ENCODE assay signal across 9 mouse cellular contexts in genomic region chr4:124989787-124990253, GRCm38 (mm10). TPM values are rescaled to one million over a fixed set of nuclear protein-coding genes. Genes with fewer than 3 reads are reported as not detected.
DNase-seq lines count a peak whose midpoint lies in the region; ATAC-seq lines count a peak whose summit lies in the region.
"Had no signal": no experiment of that assay in that cellular context is flagged by ENCODE, and none has a peak within 500 bp of the region (broad histone marks: within the 10 kb centered on the region; RNA-seq: fewer than 3 reads in every experiment).

No protein-coding gene starts in this region.

- H3K27ac ChIP-seq in kidney, embryonic 14.5 days (ENCODE audit: low read depth, low read length): peak overlapping the region; percentile 67
- no peak overlapping the region for H3K27ac ChIP-seq in hindbrain, embryonic 15.5 days (replicated peaks)
- H3K27ac ChIP-seq in midbrain, embryonic 15.5 days: no peak overlapping the region

- H3K4me3 ChIP-seq in kidney, embryonic 14.5 days (ENCODE audit: low read length): 0 out of 2 replicates have a peak overlapping the region, but pooled peaks have one; percentile 8
- H3K4me3 ChIP-seq in hindbrain, embryonic 15.5 days: no peak overlapping the region
- H3K4me3 ChIP-seq in midbrain, embryonic 15.5 days: no peak overlapping the region

- peaks cover 29% of the 10 kb centered on the region for H3K4me1 ChIP-seq in kidney, embryonic 14.5 days (ENCODE audit: control insufficient read depth, insufficient read depth, low read length)
- H3K4me1 ChIP-seq in hindbrain, embryonic 15.5 days (replicated peaks): peaks cover 30% of the 10 kb centered on the region
- H3K4me1 ChIP-seq in midbrain, embryonic 15.5 days: peaks cover 36% of the 10 kb centered on the region

- no peak overlapping the region for H3K9ac ChIP-seq in kidney, embryonic 14.5 days (ENCODE audit: low read depth, low read length)
- H3K9ac ChIP-seq in hindbrain, embryonic 15.5 days: no peak overlapping the region
- H3K9ac ChIP-seq in midbrain, embryonic 15.5 days: no peak overlapping the region

- peak; percentile 87 for ATAC-seq in kidney, embryonic 14.5 days (ENCODE audit: low FRiP score, low TSS enrichment)
- ATAC-seq in hindbrain, embryonic 15.5 days (ENCODE audit: low FRiP score, low read depth): no peak
- ATAC-seq in midbrain, embryonic 15.5 days (replicated peaks): no peak

- peaks cover 51% of the 10 kb centered on the region for H3K27me3 ChIP-seq in kidney, embryonic 14.5 days (ENCODE audit: control insufficient read depth, insufficient read depth, low read length)
- peaks cover 66% of the 10 kb centered on the region for H3K27me3 ChIP-seq in hindbrain, embryonic 15.5 days
- peaks cover 51% of the 10 kb centered on the region for H3K27me3 ChIP-seq in midbrain, embryonic 15.5 days (replicated peaks)

- no peaks in the 10 kb centered on the region for H3K9me3 ChIP-seq in kidney, embryonic 14.5 days (ENCODE audit: control insufficient read depth, low read length)
- H3K9me3 ChIP-seq in hindbrain, embryonic 15.5 days: no peaks in the 10 kb centered on the region
- H3K9me3 ChIP-seq in midbrain, embryonic 15.5 days: no peaks in the 10 kb centered on the region

- H3K36me3 ChIP-seq in kidney, embryonic 14.5 days (ENCODE audit: control insufficient read depth, insufficient read depth, low read length): no peaks in the 10 kb centered on the region
- H3K36me3 ChIP-seq in hindbrain, embryonic 15.5 days: no peaks in the 10 kb centered on the region
- no peaks in the 10 kb centered on the region for H3K36me3 ChIP-seq in midbrain, embryonic 15.5 days (replicated peaks)

- peak overlapping the region; percentile 44 for H3K4me2 ChIP-seq in kidney, embryonic 14.5 days (replicated peaks; ENCODE audit: low read depth, low read length)
- peak overlapping the region; percentile 33 for H3K4me2 ChIP-seq in hindbrain, embryonic 15.5 days
- H3K4me2 ChIP-seq in midbrain, embryonic 15.5 days: peak overlapping the region; percentile 14; the same call in 1 of the 2 replicates

- WGBS in kidney, embryonic 14.5 days: under 1% methylated on average over 19 of the region's 20 CpGs
- WGBS in hindbrain, embryonic 15.5 days: 2% methylated on average over 20 of the region's 20 CpGs
- WGBS in midbrain, embryonic 15.5 days: 1% methylated on average over 20 of the region's 20 CpGs

- no peak for DNase-seq in kidney, postnatal 14 days
- DNase-seq in embryo, embryonic 11 days: peak; percentile 66
- no peak for DNase-seq in layer of hippocampus, adult 8-10 months (ENCODE audit: low spot score in 2 of 2)
- DNase-seq in right cerebral cortex, adult 18-20 months: no peak
- no peak for DNase-seq in gastrocnemius, postnatal 25 days

RNA-seq across cellular contexts. Expression of gene Rspo1, which starts 3.6 kb away (rescaled TPM):
- 40.0 and 44.8 TPM in 2 replicates for polyA plus RNA-seq in kidney, embryonic 14.5 days (2014; fragmentation: Nextera tagmentation; extraction: Ambion mirVana)
- 2.0 and 3.4 TPM in 2 replicates for polyA plus RNA-seq in hindbrain, embryonic 15.5 days (2015; fragmentation: Nextera tagmentation; extraction: Ambion mirVana)
- 2.4 and 3.7 TPM in 2 replicates for polyA plus RNA-seq in midbrain, embryonic 15.5 days (2015; fragmentation: Nextera tagmentation; extraction: Ambion mirVana)
- 1 to 10 TPM; 5.4 to 8.8 (median 7.9) TPM for total RNA-seq in layer of hippocampus, adult 8-10 months (2022)
- under 1 TPM; 0.41 to 0.72 TPM for total RNA-seq in gastrocnemius, postnatal 25 days (2021)
- total RNA-seq: MEL had no signal

RNA-seq across cellular contexts. Expression of gene Gnl2, which starts 26.6 kb away (rescaled TPM):
- polyA plus RNA-seq in kidney, embryonic 14.5 days (2014; fragmentation: Nextera tagmentation; extraction: Ambion mirVana): 56.9 and 95.5 TPM in 2 replicates
- polyA plus RNA-seq in hindbrain, embryonic 15.5 days (2015; fragmentation: Nextera tagmentation; extraction: Ambion mirVana): 85.8 and 92.7 TPM in 2 replicates
- 96.9 and 104 TPM in 2 replicates for polyA plus RNA-seq in midbrain, embryonic 15.5 days (2015; fragmentation: Nextera tagmentation; extraction: Ambion mirVana)
- total RNA-seq in layer of hippocampus, adult 8-10 months (2022): 10 to 100 TPM; 53.7 to 69.5 (median 63.4) TPM
- total RNA-seq in gastrocnemius, postnatal 25 days (2021): 10 to 100 TPM; 25.0 to 25.7 TPM

RNA-seq across cellular contexts. Expression of gene Cdca8, which starts 50.7 kb away (rescaled TPM):
- polyA plus RNA-seq in kidney, embryonic 14.5 days (2014; fragmentation: Nextera tagmentation; extraction: Ambion mirVana): 151 and 152 TPM in 2 replicates
- 37.1 and 40.7 TPM in 2 replicates for polyA plus RNA-seq in hindbrain, embryonic 15.5 days (2015; fragmentation: Nextera tagmentation; extraction: Ambion mirVana)
- polyA plus RNA-seq in midbrain, embryonic 15.5 days (2015; fragmentation: Nextera tagmentation; extraction: Ambion mirVana): 24.8 and 30.6 TPM in 2 replicates
- 1 to 10 TPM; 1.2 to 2.0 (median 1.2) TPM for total RNA-seq in layer of hippocampus, adult 8-10 months (2022)
- total RNA-seq in gastrocnemius, postnatal 25 days (2021): under 1 TPM; 0.61 to 0.99 TPM

RNA-seq across cellular contexts. Expression of gene 9930104L06Rik, which starts 53.0 kb away (rescaled TPM):
- 4.8 and 5.0 TPM in 2 replicates for polyA plus RNA-seq in kidney, embryonic 14.5 days (2014; fragmentation: Nextera tagmentation; extraction: Ambion mirVana)
- polyA plus RNA-seq in hindbrain, embryonic 15.5 days (2015; fragmentation: Nextera tagmentation; extraction: Ambion mirVana): 13.1 and 15.1 TPM in 2 replicates
- polyA plus RNA-seq in midbrain, embryonic 15.5 days (2015; fragmentation: Nextera tagmentation; extraction: Ambion mirVana): 14.3 and 16.9 TPM in 2 replicates
- total RNA-seq in layer of hippocampus, adult 8-10 months (2022): 10 to 100 TPM; 19.6 to 26.9 (median 25.3) TPM
- total RNA-seq in gastrocnemius, postnatal 25 days (2021): 1 to 10 TPM; 6.7 to 6.8 TPM
